ENCODE assay signal across 26 mouse cellular contexts in genomic region chr4:54340106-54340505, GRCm38 (mm10).
"Had no signal": no experiment of that assay in that cellular context is flagged by ENCODE, and none has a peak within 500 bp of the region (broad histone marks: within the 10 kb centered on the region; RNA-seq: fewer than 3 reads in every experiment).

No protein-coding gene starts in this region.

- H3K4me2 ChIP-seq: heart, embryonic 12.5 days; hindbrain, embryonic 12.5 days; hindbrain, embryonic 14.5 days; intestine, embryonic 15.5 days; limb, embryonic 12.5 days; liver, embryonic 12.5 days had no signal

- H3K9ac ChIP-seq: heart, embryonic 12.5 days; hindbrain, embryonic 12.5 days; hindbrain, embryonic 14.5 days; intestine, embryonic 15.5 days; limb, embryonic 12.5 days; liver, embryonic 12.5 days; liver, embryonic 14.5 days had no signal

- DNase-seq: gastrocnemius, postnatal 14 days; gastrocnemius, postnatal 36 days; heart, adult 11 months; heart, postnatal 10 days; heart, postnatal 4 days; kidney, adult 18-20 months; kidney, adult 8-10 months; kidney, postnatal 10 days; kidney, postnatal 25 days; kidney, postnatal 4 days; liver had no signal

- H3K4me3 ChIP-seq: heart, embryonic 10.5 days; heart, embryonic 12.5 days; hindbrain, embryonic 10.5 days; hindbrain, embryonic 12.5 days; intestine, embryonic 15.5 days; layer of hippocampus, adult 2 months; left cerebral cortex, adult 2 months; limb, embryonic 10.5 days; limb, embryonic 12.5 days; liver, embryonic 12.5 days had no signal

- H3K27ac ChIP-seq: heart, embryonic 10.5 days; hindbrain, embryonic 10.5 days; hindbrain, embryonic 12.5 days; hindbrain, embryonic 14.5 days; intestine, embryonic 15.5 days; layer of hippocampus, adult 2 months; left cerebral cortex, adult 2 months; limb, embryonic 10.5 days; limb, embryonic 12.5 days; liver, embryonic 12.5 days; liver, embryonic 14.5 days had no signal

- H3K27me3 ChIP-seq: heart, embryonic 12.5 days; hindbrain, embryonic 12.5 days; intestine, embryonic 15.5 days; liver, embryonic 12.5 days had no signal

- H3K9me3 ChIP-seq: heart, embryonic 10.5 days; heart, embryonic 12.5 days; hindbrain, embryonic 10.5 days; hindbrain, embryonic 12.5 days; intestine, embryonic 15.5 days; limb, embryonic 10.5 days; limb, embryonic 12.5 days; liver, embryonic 12.5 days had no signal

- H3K4me1 ChIP-seq: hindbrain, embryonic 10.5 days; hindbrain, embryonic 12.5 days; intestine, embryonic 15.5 days; liver, embryonic 12.5 days had no signal

- ATAC-seq: hindbrain, embryonic 16.5 days; inflammation-experienced regulatory T-cells, adult 6 months; intestine, embryonic 15.5 days; intestine, postnatal 0 days; liver, embryonic 12.5 days had no signal

- H3K36me3 ChIP-seq: heart, embryonic 10.5 days; heart, embryonic 12.5 days; hindbrain, embryonic 10.5 days; hindbrain, embryonic 12.5 days; intestine, embryonic 15.5 days; limb, embryonic 10.5 days; limb, embryonic 12.5 days; liver, embryonic 12.5 days had no signal
